Mouse (Mus musculus): ENCODE measurements around the gene Rsph14. TPM values are rescaled to one million over a fixed set of nuclear protein-coding genes. Genes with fewer than 3 reads are reported as not detected.

Gene Rsph14
- total RNA-seq, 2 experiments from 2014 or later, result 0.56 TPM

DNA sequence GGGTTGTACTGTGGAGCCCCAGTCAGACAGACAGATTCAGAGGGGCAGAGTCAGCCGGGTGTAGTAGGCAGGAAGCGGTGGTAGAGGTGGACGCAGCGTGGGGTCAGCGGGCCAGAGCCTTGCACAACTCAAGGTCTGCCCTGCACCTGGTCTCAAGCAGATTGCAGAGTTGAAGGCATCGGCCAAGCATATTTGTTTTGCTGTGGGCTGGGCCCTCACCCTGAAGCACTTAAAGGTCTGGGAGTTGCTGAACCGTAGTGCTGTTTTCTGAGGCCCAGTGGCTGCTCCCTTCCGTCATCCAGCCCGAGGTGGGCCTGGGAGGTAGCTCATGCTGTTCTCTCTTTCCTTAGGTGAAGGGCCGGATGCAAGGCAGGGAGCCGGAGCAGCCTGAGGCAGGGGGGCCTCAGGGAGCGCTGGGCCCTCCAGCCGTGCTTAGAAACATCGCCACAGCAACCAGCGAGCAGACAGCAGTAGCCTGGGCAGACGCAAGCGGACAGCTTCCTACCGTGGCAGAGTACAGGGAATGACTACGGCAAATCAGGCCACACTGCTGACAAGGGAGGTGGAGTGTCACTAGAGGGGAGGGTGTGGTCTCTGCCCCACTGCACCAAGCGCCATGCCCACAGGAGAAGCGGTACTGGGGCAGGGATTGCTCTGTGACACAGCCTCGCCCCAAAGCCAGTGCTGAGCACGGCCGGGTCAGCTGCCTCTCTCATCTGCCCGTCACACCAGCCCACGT is 41.6 kb downstream of the Rsph14 start:
- no peak for DNase-seq

DNA sequence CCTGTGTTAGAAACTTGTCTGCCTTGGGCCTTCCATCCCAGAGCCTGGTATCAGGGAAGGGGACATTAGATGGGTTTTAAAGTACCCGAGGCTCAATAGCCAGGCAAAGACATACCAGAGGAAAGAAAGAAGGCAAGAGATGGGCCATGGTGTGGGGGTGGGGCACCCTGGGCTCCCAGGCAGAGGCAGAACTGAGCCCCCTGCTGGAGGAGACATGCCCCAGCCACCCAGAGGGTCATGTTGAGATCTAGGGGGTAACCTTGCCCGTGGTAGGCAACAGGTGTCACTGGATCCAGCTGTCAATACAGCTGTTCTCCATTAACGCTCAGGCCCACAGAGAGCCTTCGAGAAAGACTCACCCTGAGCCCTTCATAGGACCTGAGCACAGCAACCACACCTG is 42.6 kb downstream of the Rsph14 start:
- DNase-seq, result no peak

GRCm38 (mm10) chr10:74987698-74988470 is 44.5 kb downstream of the Rsph14 start:
- no peak for DNase-seq

DNA sequence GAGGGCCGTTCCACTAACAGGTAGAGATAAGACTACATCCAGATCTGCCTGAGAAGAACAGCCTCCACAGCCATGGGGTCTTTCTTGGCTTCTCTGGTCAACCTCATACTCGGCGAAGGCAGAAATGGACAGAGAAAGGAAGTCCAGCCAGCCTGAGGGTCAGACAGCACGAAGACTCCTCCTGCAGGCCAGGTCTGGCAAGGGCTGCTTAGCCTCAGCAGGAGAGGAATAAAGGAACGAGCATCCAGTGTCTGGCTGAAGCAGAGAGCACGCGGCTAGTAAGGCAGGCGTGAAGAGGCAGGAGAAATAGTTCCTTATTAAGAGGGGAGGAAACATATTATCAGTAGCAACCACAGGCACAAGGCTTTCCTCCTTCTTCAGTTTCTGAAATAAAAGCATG is 49.2 kb downstream of the Rsph14 start:
- no peak for DNase-seq

- DNase-seq, result no peak
Observed at GRCm38 (mm10) chr10:74981159-74981558, 51.2 kb downstream of the Rsph14 start.

DNA sequence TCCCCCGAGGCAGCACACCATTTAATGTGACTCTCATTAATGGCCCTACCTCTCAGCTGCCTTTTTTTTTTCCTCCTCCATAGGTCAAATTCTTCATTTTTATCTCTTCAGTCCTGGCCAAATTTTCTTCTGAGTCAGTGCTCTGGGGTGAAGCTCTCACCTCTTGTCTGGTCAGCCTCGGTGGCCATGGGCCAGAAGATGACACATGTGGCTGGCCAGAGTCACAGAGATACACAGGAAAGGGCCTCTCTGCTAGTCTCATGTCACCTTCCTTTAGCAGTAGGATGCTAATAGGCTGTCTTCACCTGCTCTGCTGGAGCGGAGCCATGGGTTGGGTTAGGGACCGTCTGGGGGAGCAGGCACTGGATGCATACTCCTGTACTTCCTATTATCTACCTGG is 54.3 kb downstream of the Rsph14 start:
- DNase-seq, result peak; percentile 76 to 81

DNA sequence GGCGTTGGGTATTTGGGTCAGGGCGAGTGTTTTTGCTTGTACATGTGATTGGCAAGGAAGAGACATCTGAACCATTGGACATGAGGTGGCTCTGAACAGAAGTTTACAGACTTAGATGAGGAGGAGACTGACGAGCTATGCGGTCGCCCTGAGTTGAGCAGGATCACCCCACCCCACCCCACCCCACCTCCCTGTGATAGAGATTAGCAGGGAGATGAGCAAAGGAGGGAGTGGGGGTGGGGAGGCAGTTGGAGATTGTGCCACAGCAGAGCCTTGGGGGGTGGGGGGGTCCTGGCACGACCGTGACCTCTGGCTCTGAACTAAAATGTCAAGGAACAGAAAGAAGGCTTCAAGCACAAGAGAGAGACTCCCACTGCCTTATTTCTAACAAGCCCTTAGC is 56.0 kb downstream of the Rsph14 start:
- DNase-seq, result no peak

DNA sequence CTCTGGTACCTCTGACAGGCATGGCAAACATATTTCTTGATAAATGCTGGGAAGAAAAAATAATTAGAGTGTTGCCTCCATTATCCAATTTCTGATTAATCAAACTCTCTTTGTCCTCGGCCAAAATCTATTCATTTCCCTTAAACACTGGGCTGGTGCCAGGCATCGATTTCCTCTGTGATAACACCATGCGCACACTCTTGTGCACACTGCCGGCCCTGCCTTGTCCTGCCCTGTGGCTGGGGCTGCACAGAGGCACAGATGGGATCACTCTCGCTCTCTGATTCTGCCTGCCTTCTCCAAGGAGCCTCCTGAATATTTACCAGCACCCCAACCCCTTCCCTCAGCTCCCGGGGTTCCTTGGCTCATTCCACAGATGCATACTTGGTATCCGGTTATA is 56.8 kb downstream of the Rsph14 start:
- no peak for DNase-seq

DNA sequence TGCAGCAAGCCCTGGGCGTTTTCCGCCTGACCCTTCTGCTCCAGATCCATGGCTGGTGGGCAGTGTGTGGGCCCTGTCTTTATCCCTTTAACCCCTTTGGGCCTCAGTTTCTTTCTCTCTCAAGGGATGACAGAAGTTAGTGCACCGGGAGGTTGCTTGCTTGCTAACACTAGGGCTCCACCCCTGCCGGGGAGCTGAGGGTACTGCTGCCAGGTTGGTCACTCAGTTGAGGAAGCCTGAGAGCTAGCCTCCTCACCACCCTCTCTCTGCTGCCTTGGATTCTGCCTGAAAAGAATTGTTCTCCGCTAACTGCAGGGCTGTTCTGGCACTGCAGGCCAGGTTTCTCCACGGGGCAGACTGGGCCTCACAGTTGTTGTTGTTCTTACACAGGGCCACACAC is 59.4 kb downstream of the Rsph14 start:
- DNase-seq, result no peak

DNA sequence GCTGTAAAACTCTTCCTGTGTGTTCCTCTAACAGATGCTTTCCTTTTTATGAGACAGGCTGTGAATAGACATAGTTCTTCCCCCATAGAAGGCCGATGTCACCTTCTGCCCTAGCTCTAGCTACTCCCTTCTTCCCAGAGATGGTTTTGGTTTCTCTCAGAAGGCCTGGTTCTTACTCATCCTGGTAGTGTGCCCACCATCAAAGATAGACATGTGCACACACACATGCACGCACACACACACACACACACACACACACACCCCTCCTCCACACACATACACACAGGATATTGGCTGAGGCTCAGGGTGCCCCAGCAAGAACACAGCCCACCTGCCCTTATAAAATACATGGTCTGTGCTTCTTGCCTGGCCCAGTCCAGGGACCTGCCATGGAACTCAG is 63.1 kb downstream of the Rsph14 start:
- no peak for DNase-seq

GRCm38 (mm10) chr10:74967651-74968267 is 64.6 kb downstream of the Rsph14 start:
- DNase-seq, result no peak

DNA sequence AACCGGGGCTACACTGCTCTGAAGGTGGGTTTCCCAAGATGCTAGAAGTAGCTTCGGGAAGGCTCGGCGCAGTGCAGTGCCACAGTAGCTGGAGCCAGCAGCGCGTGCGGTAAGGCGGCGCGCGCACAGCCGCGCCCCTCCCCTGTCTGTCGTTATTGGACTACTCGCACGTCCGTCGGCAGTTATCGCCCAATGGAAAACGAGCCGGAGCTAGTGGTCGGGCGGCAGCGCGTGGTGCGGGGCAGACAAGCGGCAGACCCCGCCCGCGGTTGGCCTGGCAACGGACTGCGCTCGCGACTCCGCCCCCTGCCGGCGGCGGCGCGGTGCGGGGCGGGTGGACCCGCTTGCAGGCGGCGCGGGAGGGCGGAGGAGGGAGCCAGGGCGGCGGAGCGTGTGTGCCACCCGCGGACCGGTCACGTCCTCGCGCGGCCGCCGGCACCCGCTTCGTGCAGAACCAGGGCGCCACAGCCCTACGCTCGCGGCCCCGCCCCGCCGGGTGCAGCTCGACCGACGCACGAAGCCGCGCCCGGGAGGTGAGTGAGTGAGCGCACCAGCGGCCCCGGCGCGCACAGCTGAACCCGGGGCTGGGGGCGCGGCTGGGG is 65.4 kb downstream of the Rsph14 start, which contains the start of gene Gnaz:
Gene Gnaz (plus strand): TSS at position 328 of the 602 bp plus-strand sequence.
- peak; percentile 98 for DNase-seq

GRCm38 (mm10) chr10:74964380-74964779 is 68.0 kb downstream of the Rsph14 start:
- no peak for DNase-seq

- no peak for DNase-seq
Observed at GRCm38 (mm10) chr10:74952830-74953443, 79.4 kb downstream of the Rsph14 start.

- DNase-seq, result no peak
Observed at GRCm38 (mm10) chr10:74940795-74941194, 91.6 kb downstream of the Rsph14 start.

DNA sequence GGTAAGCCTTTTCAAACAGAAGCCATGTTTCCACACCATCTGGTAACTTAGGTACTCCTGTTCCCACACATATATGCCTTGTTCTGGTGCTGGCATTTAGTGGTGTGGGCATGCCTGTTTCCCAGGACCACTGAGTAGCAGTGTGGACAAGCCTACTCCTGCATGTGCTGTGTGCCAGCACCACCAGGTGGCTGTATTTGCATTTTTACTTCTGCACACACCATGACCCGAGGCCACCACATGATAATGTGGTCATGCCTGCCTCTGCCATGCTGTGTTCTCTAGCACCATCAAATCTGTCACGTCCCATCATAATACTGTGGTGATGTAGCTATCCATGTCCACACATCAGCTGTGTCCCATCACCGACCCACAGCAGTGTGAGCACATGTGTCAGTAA is 93.1 kb downstream of the Rsph14 start:
- DNase-seq, result no peak

- no peak for DNase-seq
Observed at GRCm38 (mm10) chr10:74938410-74938809, 94.0 kb downstream of the Rsph14 start.

GRCm38 (mm10) chr10:74937003-74937790 is 95.2 kb downstream of the Rsph14 start:
- peak; percentile 41 to 49 for DNase-seq

DNA sequence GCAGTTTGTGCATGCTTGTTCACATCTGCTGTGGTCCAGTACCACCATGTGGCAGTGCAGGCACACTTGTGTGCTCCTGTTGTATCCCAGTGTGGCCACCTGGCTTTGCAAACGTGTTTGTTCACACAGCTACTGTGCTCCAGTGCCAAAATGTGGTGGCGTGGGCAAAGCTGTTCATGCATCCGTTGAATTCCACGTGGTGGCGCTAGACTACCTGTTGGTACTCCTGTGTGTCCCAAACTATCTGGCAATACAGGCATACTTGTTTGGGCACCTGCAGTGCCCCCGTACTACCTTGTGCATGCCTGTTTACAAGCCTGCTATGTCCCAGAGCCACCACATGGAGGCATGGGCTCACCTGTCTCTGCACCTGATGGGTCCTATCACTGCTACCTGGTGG is 97.4 kb downstream of the Rsph14 start:
- peak in 1 of 2 experiments; percentile 19 for DNase-seq

DNA sequence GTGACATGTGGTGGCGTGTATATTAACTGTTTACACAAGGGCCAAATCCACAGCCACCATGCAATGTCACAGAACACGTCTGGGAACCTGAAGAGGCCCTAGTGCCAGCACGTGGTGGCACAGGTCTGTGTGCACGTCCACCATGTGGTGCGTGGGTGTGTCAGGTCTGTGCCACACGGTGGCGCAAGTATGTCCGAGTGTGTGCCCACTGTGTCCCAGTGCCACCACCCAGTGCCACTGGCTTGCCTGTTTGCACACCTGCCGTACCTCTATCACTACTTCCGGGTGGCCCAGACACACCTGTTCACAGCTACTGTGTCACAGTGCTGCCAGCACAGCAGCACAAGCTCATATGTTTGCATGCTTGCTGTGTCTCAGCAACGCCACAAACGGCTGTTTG is 97.9 kb downstream of the Rsph14 start:
- no peak for DNase-seq

DNA sequence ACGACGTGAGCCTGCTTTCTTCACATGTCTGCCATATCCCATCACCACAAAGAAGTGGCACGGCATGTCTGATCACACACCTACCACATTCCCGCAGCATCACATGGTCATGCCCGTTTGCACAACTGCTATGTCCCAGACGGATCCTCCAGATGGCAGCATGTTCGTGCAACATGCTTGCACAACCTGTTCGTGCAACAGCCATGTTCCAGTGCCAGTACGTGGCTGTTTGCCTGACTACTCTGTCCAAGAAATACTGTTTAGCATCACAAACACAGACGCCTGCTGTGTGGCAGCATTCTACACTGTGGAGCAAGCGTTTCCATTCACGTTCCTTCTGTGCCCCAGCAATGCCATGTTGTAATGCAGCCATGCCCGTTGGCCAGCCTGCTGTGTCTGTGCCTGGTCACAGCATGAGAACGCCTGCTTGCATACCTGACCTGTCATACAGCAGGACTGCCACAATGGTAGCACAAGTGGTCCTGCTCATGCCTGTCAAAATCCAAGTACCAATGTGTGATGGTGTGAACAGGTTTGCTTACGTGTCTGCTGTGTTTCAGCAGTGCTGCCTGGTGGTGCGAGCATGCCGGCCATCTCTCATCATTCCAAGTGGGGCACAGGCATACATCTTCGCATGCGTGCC is 98.7 kb downstream of the Rsph14 start:
- no peak for DNase-seq
